Mouse (Mus musculus) MEL (cell line): ENCODE data around the gene Gm5150. TPM values are rescaled to one million over a fixed set of nuclear protein-coding genes. Genes with fewer than 3 reads are reported as not detected.
"Not testable (repeated sequence)": the region's sequence is repeated elsewhere in the genome, so short reads cannot be mapped to it uniquely, and the experiment has no call there.

Experiments used
- DNase-seq: peaks from one replicate; pipeline ENCODE4 v3.0.0; 2011; ENCODE audit warnings: low read depth, low spot score
- H3K27ac ChIP-seq: 2 replicates; pipeline ENCODE4 v1.5.1; 2012; ENCODE audit warnings: low read depth, mild to moderate bottlenecking, control low read depth, low read length, moderate library complexity; ENCODE audit not compliant: control insufficient read depth
- H3K27me3 ChIP-seq, 2 experiments: fragments of 150-350 bp in 1 of 2; sonication (generic) in 1 of 2; 2 replicates each; pipeline ENCODE4 v1.6.1; 2012; ENCODE audit warnings: low read length in 2 of 2, mild to moderate bottlenecking in 2 of 2, improper control_type of control experiment in 1 of 2, moderate library complexity in 1 of 2; ENCODE audit not compliant: insufficient read depth in 2 of 2, control insufficient read depth in 1 of 2
- H3K36me3 ChIP-seq, 2 experiments: 2 replicates each; pipeline ENCODE4 v1.6.1; 2012 to 2014; ENCODE audit warnings: low read length in 2 of 2, improper control_type of control experiment in 1 of 2, inconsistent platforms in 1 of 2, mild to moderate bottlenecking in 1 of 2; ENCODE audit not compliant: insufficient read depth in 2 of 2, control insufficient read depth in 1 of 2
- H3K4me1 ChIP-seq, 2 experiments: fragments of 150-350 bp in 1 of 2; sonication (generic) in 1 of 2; 2 replicates each; pipeline ENCODE4 v1.6.1; 2012; ENCODE audit warnings: low read length in 2 of 2, improper control_type of control experiment in 1 of 2, mild to moderate bottlenecking in 1 of 2; ENCODE audit not compliant: insufficient read depth in 2 of 2, control insufficient read depth in 1 of 2
- H3K4me3 ChIP-seq, 2 experiments: fragments of 150-350 bp in 1 of 2; sonication (generic) in 1 of 2; 2 replicates each; pipeline ENCODE4 v1.5.1; 2012; ENCODE audit warnings: low read depth in 2 of 2, low read length in 2 of 2, mild to moderate bottlenecking in 2 of 2, moderate library complexity in 2 of 2, control low read depth in 1 of 2, improper control_type of control experiment in 1 of 2; ENCODE audit not compliant: control insufficient read depth in 1 of 2, insufficient read depth in 1 of 2
- H3K79me2 ChIP-seq: 2 replicates; pipeline ENCODE4 v1.6.1; 2012; ENCODE audit warnings: mild to moderate bottlenecking, low read length, moderate library complexity; ENCODE audit not compliant: control insufficient read depth, poor library complexity, insufficient read depth
- H3K9ac ChIP-seq: 2 replicates; pipeline ENCODE4 v1.6.1; 2012; ENCODE audit warnings: low read depth, mild to moderate bottlenecking, control low read depth, low read length, moderate library complexity; ENCODE audit not compliant: control insufficient read depth, poor library complexity, severe bottlenecking
- H3K9me3 ChIP-seq: fragments of 150-350 bp; sonication (generic); replicated peaks from 2 replicates; pipeline ENCODE4 v1.6.1; 2012; ENCODE audit warnings: mild to moderate bottlenecking, low read length, improper control_type of control experiment, moderate library complexity; ENCODE audit not compliant: insufficient read depth
- BHLHE40 ChIP-seq: IDR thresholded peaks from 2 replicates; pipeline ENCODE4 v1.6.1; 2012; ENCODE audit warnings: low read depth, mild to moderate bottlenecking, inconsistent platforms, low read length, improper control_type of control experiment, borderline replicate concordance
- CTCF ChIP-seq, 3 experiments: IDR thresholded peaks in 2 of 3; conservative IDR thresholded peaks in 1 of 3; 2 replicates each; pipeline ENCODE4 v1.5.1; 2011 to 2012; ENCODE audit warnings: low read length in 3 of 3, low read depth in 2 of 3, mild to moderate bottlenecking in 2 of 3, improper control_type of control experiment in 1 of 3, inconsistent platforms in 1 of 3, mixed read lengths in 1 of 3, moderate library complexity in 1 of 3; ENCODE audit not compliant: control insufficient read depth in 1 of 3, insufficient read depth in 1 of 3, poor library complexity in 1 of 3, severe bottlenecking in 1 of 3
- E2F4 ChIP-seq: IDR thresholded peaks from 2 replicates; pipeline ENCODE4 v1.6.1; 2011; ENCODE audit warnings: low read depth, low read length, improper control_type of control experiment, borderline replicate concordance
- ELF1 ChIP-seq: IDR thresholded peaks from 2 replicates; pipeline ENCODE4 v1.6.1; 2014; ENCODE audit warnings: low read depth, mild to moderate bottlenecking, inconsistent platforms, low read length, improper control_type of control experiment, moderate library complexity
- EP300 ChIP-seq, 2 experiments: IDR thresholded peaks; 2 replicates each; pipeline ENCODE4 v1.6.1; 2011; ENCODE audit warnings: improper control_type of control experiment in 2 of 2, low read length in 2 of 2, low read depth in 1 of 2, mild to moderate bottlenecking in 1 of 2
- ETS1 ChIP-seq: IDR thresholded peaks from 2 replicates; pipeline ENCODE4 v1.6.1; 2012; ENCODE audit warnings: low read depth, mild to moderate bottlenecking, inconsistent platforms, low read length, improper control_type of control experiment, moderate library complexity
- JUND ChIP-seq: IDR thresholded peaks from 2 replicates; pipeline ENCODE4 v1.6.1; 2011; ENCODE audit warnings: low read depth, mild to moderate bottlenecking, improper control_type of control experiment, low read length
- KAT2A ChIP-seq: conservative IDR thresholded peaks from 2 replicates; pipeline ENCODE4 v1.6.1; 2012; ENCODE audit warnings: low read depth, low read length, improper control_type of control experiment, inconsistent platforms
- MAFK ChIP-seq: IDR thresholded peaks from 2 replicates; pipeline ENCODE4 v1.6.1; 2011; ENCODE audit warnings: low read depth, mild to moderate bottlenecking, low read length, improper control_type of control experiment, borderline replicate concordance
- MAX ChIP-seq: IDR thresholded peaks from 2 replicates; pipeline ENCODE4 v1.6.1; 2011; ENCODE audit warnings: low read length, improper control_type of control experiment
- MXI1 ChIP-seq: IDR thresholded peaks from 2 replicates; pipeline ENCODE4 v1.6.1; 2011; ENCODE audit warnings: mild to moderate bottlenecking, low read depth, low read length, improper control_type of control experiment
- NELFE ChIP-seq: IDR thresholded peaks from 2 replicates; pipeline ENCODE4 v1.6.1; 2011; ENCODE audit warnings: low read depth, low read length, improper control_type of control experiment
- POLR2A ChIP-seq, 2 experiments: IDR thresholded peaks; 2 replicates each; pipeline ENCODE4 v1.6.1; 2011 to 2012; ENCODE audit warnings: low read length in 2 of 2, mild to moderate bottlenecking in 2 of 2, control low read depth in 1 of 2, improper control_type of control experiment in 1 of 2, low read depth in 1 of 2, moderate library complexity in 1 of 2; ENCODE audit not compliant: control insufficient read depth in 1 of 2, insufficient read depth in 1 of 2, poor library complexity in 1 of 2
- POLR2AphosphoS2 ChIP-seq: IDR thresholded peaks from 2 replicates; pipeline ENCODE4 v1.6.1; 2011; ENCODE audit warnings: low read length, improper control_type of control experiment
- POLR2AphosphoS5 ChIP-seq: IDR thresholded peaks from 2 replicates; pipeline ENCODE4 v1.6.1; 2012; ENCODE audit warnings: low read depth, borderline replicate concordance, mild to moderate bottlenecking, inconsistent platforms, low read length, moderate library complexity, mixed read lengths
- RAD21 ChIP-seq: IDR thresholded peaks from 2 replicates; pipeline ENCODE4 v1.6.1; 2011; ENCODE audit warnings: mild to moderate bottlenecking, low read depth, low read length, improper control_type of control experiment
- RCOR1 ChIP-seq: IDR thresholded peaks from 2 replicates; pipeline ENCODE4 v1.6.1; 2012; ENCODE audit warnings: low read depth, mild to moderate bottlenecking, inconsistent platforms, low read length, improper control_type of control experiment
- SMC3 ChIP-seq: IDR thresholded peaks from 2 replicates; pipeline ENCODE4 v1.6.1; 2011; ENCODE audit warnings: low read depth, low read length, improper control_type of control experiment
- UBTF ChIP-seq: IDR thresholded peaks from 2 replicates; pipeline ENCODE4 v1.6.1; 2012; ENCODE audit warnings: low read depth, mild to moderate bottlenecking, inconsistent platforms, low read length, improper control_type of control experiment, moderate library complexity, borderline replicate concordance; ENCODE audit not compliant: insufficient read depth
- ZC3H11A ChIP-seq: IDR thresholded peaks from 2 replicates; pipeline ENCODE4 v1.6.1; 2012; ENCODE audit warnings: low read depth, mild to moderate bottlenecking, inconsistent platforms, low read length, improper control_type of control experiment
- ZKSCAN1 ChIP-seq: IDR thresholded peaks from 2 replicates; pipeline ENCODE4 v1.6.1; 2012; ENCODE audit warnings: low read depth, mild to moderate bottlenecking, inconsistent platforms, low read length, improper control_type of control experiment, moderate library complexity
- polyA plus RNA-seq, 2 experiments: library from polyadenylated mRNA; stranded (reverse) in 1 of 2; unstranded in 1 of 2; fragments of >175 nt in 1 of 2; fragments of >200 nt in 1 of 2; gene quantifications; 2 replicates each; pipeline versions ENCODE4 v1.2.1 to v1.2.4; 2012; ENCODE audit warnings: low replicate concordance in 2 of 2, low read depth in 1 of 2; ENCODE audit not compliant: insufficient read length in 2 of 2, insufficient read depth in 1 of 2, missing spikeins in 1 of 2
- total RNA-seq: library from RNA; depleted of rRNA; stranded (reverse); fragments of 300-350 nt; gene quantifications from 2 replicates; pipeline ENCODE4 v1.2.3, GENCODE M21; 2012

The Gm5150 gene
- total and polyA plus RNA-seq, 3 experiments, result not detected

DNA sequence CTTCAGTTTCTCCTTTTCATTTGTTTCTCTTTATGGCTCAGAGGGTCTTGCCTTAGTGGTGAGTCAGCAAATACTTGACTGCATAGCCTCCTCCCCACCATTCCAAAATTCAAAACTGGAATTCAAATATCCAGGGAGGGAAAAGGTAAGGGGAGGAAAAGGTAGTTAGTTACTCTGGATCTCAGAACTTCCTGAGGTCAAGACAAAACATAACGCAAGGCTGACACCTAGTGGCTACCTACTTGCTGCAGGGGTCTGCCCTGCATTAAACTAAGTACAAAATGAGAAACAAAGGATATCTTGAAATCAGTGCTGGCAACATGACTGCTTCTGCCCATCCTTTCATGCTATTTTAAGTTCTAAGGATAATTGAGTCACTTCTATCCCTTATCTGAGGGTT is 37.1 kb upstream of the Gm5150 start:
- TF ChIP-seq NELFE, result no peak
- TF ChIP-seq SMC3, result peak; percentile 59
- TF ChIP-seq CTCF (IDR thresholded peaks at IDR 0.05 in 2 of 3, conservative IDR thresholded peaks at IDR 0.05 in 1 of 3; ENCODE audit: control insufficient read depth in 1 of 3, insufficient read depth in 1 of 3, low read depth in 2 of 3, low read length in 3 of 3, poor library complexity in 1 of 3, severe bottlenecking in 1 of 3), result peak; percentile 52 to 68 (median 53)
- no peak for TF ChIP-seq POLR2A (IDR thresholded peaks at IDR 0.05; ENCODE audit: control insufficient read depth in 1 of 2, insufficient read depth in 1 of 2, low read depth in 1 of 2, low read length in 2 of 2, poor library complexity in 1 of 2)
- TF ChIP-seq ELF1, result no peak
- TF ChIP-seq EP300 (IDR thresholded peaks at IDR 0.05; ENCODE audit: low read depth in 1 of 2, low read length in 2 of 2), result no peak
- peak; percentile 66 for TF ChIP-seq RAD21
- no peak for TF ChIP-seq BHLHE40
- peak; percentile 35 for TF ChIP-seq ZC3H11A
- no peak for TF ChIP-seq ZKSCAN1
- Histone ChIP-seq H3K9ac (no peak overlapping the region), H3K79me2 (no peaks in the 10 kb centered on the region), H3K4me1 (no peaks in the 10 kb centered on the region), H3K27ac (no peak overlapping the region), H3K27me3 (no peaks in the 10 kb centered on the region; a peak in 1 of 4 replicates), H3K4me3 (no peak overlapping the region), H3K36me3 (no peaks in the 10 kb centered on the region), H3K9me3 (no peaks in the 10 kb centered on the region)
- DNase-seq, result peak; percentile 33

DNA sequence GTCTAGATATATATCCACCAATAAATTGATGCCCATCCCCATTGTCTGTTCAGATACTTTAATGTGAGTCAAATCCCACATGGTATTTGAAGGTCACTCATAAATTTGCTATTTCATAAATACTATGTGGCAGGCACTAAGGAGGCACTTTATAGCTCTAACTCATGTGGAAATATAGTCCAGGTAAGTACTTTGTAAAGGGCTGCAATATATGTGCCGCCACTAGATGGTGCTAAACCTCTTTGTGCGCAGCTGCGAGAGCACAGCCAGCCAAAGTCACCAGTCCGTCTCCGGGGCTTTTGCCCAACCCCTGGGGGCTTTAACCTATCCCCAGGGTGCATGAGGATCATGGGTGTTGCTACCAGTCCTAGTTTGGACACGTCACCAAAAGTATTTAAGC is 18.8 kb upstream of the Gm5150 start:
- peak; percentile 11 for DNase-seq

DNA sequence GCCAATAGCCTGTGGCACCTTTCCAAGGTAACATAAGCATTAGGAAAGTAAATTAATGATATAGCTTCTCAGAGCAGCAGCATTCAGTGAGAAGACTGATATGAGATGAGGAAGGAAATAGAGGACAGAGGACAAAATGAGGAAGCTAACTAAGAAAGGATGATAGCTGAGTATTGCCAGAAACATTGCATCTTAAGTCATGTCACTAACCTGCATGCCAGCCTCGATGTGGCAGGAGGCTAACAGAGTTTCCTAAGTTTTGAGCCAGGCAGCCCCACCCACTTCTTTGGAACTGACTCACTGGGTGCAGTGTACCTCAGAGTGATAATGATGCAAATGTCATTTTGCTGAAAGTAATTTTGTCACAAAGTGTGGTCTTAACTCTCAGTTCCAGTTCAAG is 16.0 kb upstream of the Gm5150 start:
- TF ChIP-seq MAFK, result no peak
- no peak for TF ChIP-seq EP300 (IDR thresholded peaks at IDR 0.05; ENCODE audit: low read depth in 1 of 2, low read length in 2 of 2)
- no peak for TF ChIP-seq POLR2AphosphoS2
- no peak for TF ChIP-seq MAX
- no peak for TF ChIP-seq JUND
- TF ChIP-seq CTCF (IDR thresholded peaks at IDR 0.05 in 2 of 3, conservative IDR thresholded peaks at IDR 0.05 in 1 of 3; ENCODE audit: control insufficient read depth in 1 of 3, insufficient read depth in 1 of 3, low read depth in 2 of 3, low read length in 3 of 3, poor library complexity in 1 of 3, severe bottlenecking in 1 of 3), result no peak
- no peak for TF ChIP-seq E2F4
- no peak for TF ChIP-seq POLR2AphosphoS5
- no peak for TF ChIP-seq ZKSCAN1
- no peak for TF ChIP-seq MXI1
- TF ChIP-seq RCOR1, result no peak
- TF ChIP-seq KAT2A, result no peak
- TF ChIP-seq ETS1, result no peak
- TF ChIP-seq ZC3H11A, result no peak
- no peak for TF ChIP-seq UBTF
- TF ChIP-seq, all 39 proteins: peak for 0
- H3K27ac ChIP-seq, result no peak overlapping the region
- DNase-seq, result peak; percentile 14
- H3K9me3 ChIP-seq, result no peaks in the 10 kb centered on the region
- H3K4me1 ChIP-seq, result no peaks in the 10 kb centered on the region
- H3K36me3 ChIP-seq, result no peaks in the 10 kb centered on the region
- no peak overlapping the region for H3K4me3 ChIP-seq
- no peaks in the 10 kb centered on the region for H3K27me3 ChIP-seq
- H3K79me2 ChIP-seq, result no peaks in the 10 kb centered on the region
- H3K9ac ChIP-seq, result no peak overlapping the region

More for the DNA sequence above, 18.8 kb upstream of the Gm5150 start:
- H3K79me2 ChIP-seq, H3K4me1 ChIP-seq, H3K4me3 ChIP-seq, H3K9ac ChIP-seq, H3K27ac ChIP-seq, H3K27me3 ChIP-seq, H3K9me3 ChIP-seq, H3K36me3 ChIP-seq: not testable (repeated sequence)
- TF ChIP-seq RAD21 (peak; percentile 28), SMC3 (peak; percentile 30), CTCF (IDR thresholded peaks at IDR 0.05 in 2 of 3, conservative IDR thresholded peaks at IDR 0.05 in 1 of 3; ENCODE audit: control insufficient read depth in 1 of 3, insufficient read depth in 1 of 3, low read depth in 2 of 3, low read length in 3 of 3, poor library complexity in 1 of 3, severe bottlenecking in 1 of 3) (peak in 2 of 3 experiments; percentile 30 to 36; a peak in 3 of 6 replicates)

DNA sequence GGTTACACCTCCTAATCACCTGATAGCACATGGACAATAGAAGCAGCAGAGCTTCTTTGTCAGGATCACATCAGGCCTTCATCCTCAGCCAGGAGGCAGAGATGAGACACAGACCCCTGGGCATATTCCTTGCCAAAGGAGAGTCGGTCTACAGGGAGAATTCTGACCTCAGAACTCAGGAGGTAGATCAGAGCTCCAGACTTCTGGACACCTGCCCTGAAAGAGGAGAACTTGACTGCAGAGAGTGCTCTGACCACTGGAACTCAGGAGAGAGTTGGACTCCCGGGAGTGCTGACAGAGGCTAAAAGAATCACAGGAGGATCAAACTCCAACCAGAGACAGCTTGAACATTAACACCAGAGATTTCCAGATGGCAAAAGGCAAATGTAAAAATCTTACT is 8.2 kb upstream of the Gm5150 start:
- H3K9ac ChIP-seq, H3K9me3 ChIP-seq, H3K79me2 ChIP-seq: not testable (repeated sequence)

More for the DNA sequence above, 8.2 kb upstream of the Gm5150 start:
- H3K4me1 ChIP-seq, H3K4me3 ChIP-seq, H3K27me3 ChIP-seq, H3K36me3 ChIP-seq, DNase-seq, H3K27ac ChIP-seq: not testable (repeated sequence)
